Mouse (Mus musculus) liver, embryonic 15.5 days (tissue): Measurements from ENCODE around the gene Sf3a3. TPM values are rescaled to one million over a fixed set of nuclear protein-coding genes. Genes with fewer than 3 reads are reported as not detected.

ENCODE experiments used
- ATAC-seq: fragments of 200-750 bp; cut with Nextera tagmentation; 2 replicates; pipeline ENCODE4 v1.8.0; 2017; ENCODE audit warnings: moderate number of reproducible peaks, mild to moderate bottlenecking, moderate library complexity; ENCODE audit not compliant: insufficient read depth
- H3K27ac ChIP-seq: fragments of 300-500 bp; sonication (generic); replicated peaks from 2 replicates; pipeline ENCODE4 v1.5.1; 2015; ENCODE audit warnings: mild to moderate bottlenecking, inconsistent platforms
- H3K27me3 ChIP-seq: fragments of 300-500 bp; sonication (generic); 2 replicates; pipeline ENCODE4 v1.6.1; 2015; ENCODE audit warnings: mild to moderate bottlenecking, inconsistent platforms
- H3K36me3 ChIP-seq: fragments of 300-500 bp; sonication (generic); replicated peaks from 2 replicates; pipeline ENCODE4 v1.6.1; 2015; ENCODE audit warnings: moderate library complexity, mild to moderate bottlenecking, inconsistent platforms
- H3K4me1 ChIP-seq: fragments of 300-500 bp; sonication (generic); replicated peaks from 2 replicates; pipeline ENCODE4 v1.6.1; 2015; ENCODE audit warnings: inconsistent platforms
- H3K4me2 ChIP-seq: fragments of 300-500 bp; sonication (generic); 2 replicates; pipeline ENCODE4 v1.6.1; 2015; ENCODE audit warnings: moderate library complexity, mild to moderate bottlenecking, inconsistent platforms
- H3K4me3 ChIP-seq: fragments of 300-500 bp; sonication (generic); replicated peaks from 2 replicates; pipeline ENCODE4 v1.5.1; 2015; ENCODE audit warnings: mild to moderate bottlenecking, inconsistent platforms
- H3K9ac ChIP-seq: fragments of 300-500 bp; sonication (generic); 2 replicates; pipeline ENCODE4 v1.6.1; 2015; ENCODE audit warnings: moderate library complexity, mild to moderate bottlenecking, inconsistent platforms
- H3K9me3 ChIP-seq: fragments of 300-500 bp; sonication (generic); replicated peaks from 2 replicates; pipeline ENCODE4 v1.6.1; 2016; ENCODE audit warnings: inconsistent platforms
- WGBS: fragments of 180-500 bp; shearing (Covaris S2); methylation state at CpG from one replicate; pipeline ENCODE4 v1.1.7; 2015; ENCODE audit warnings: mixed read lengths; ENCODE audit not compliant: insufficient replicate concordance; 5-methylcytosine and 5-hydroxymethylcytosine counted together
- polyA plus RNA-seq: library from polyadenylated mRNA; unstranded; fragments of >200 nt; fragmentation: Nextera tagmentation; extraction: Ambion mirVana; gene quantifications from 2 replicates; pipeline ENCODE4 v1.2.1, GENCODE M21; 2015

The Sf3a3 gene
- polyA plus RNA-seq, 1 experiment from 2014 or later: 58.2 TPM

GRCm38 (mm10) chr4:124741376-124742343 lies 27.1 kb downstream of the Sf3a3 start, which contains the start of gene Inpp5b:
TSS of gene Inpp5b (plus strand) at chr4:124741850.
- peak within 1 kb of the TSS; percentile 57 for H3K9ac ChIP-seq
- H3K9me3 ChIP-seq: no peaks in the 10 kb centered on the region
- H3K4me2 ChIP-seq: peak within 1 kb of the TSS; percentile 74
- H3K4me3 ChIP-seq: peak within 1 kb of the TSS; percentile 57
- no peak within 1 kb of the TSS for H3K27ac ChIP-seq
- no peaks in the 10 kb centered on the region for H3K27me3 ChIP-seq
- H3K36me3 ChIP-seq: 0 out of 2 replicates have a peak, but pooled peaks cover 3% of the 10 kb centered on the region
- ATAC-seq: peak; percentile 68
- 9% methylated on average over 25 of the region's 25 CpGs for WGBS
- H3K4me1 ChIP-seq: peaks cover 29% of the 10 kb centered on the region

- H3K27me3 ChIP-seq: no peaks in the 10 kb centered on the region
- H3K4me2 ChIP-seq: no peak overlapping the region; the same call in 1 of the 2 replicates
- no peak overlapping the region for H3K9ac ChIP-seq
- no peaks in the 10 kb centered on the region for H3K9me3 ChIP-seq
- 0 out of 2 replicates have a peak, but pooled peaks cover 3% of the 10 kb centered on the region for H3K36me3 ChIP-seq
- H3K4me1 ChIP-seq: peaks cover 31% of the 10 kb centered on the region
- WGBS: 77% methylated on average over 11 of the region's 11 CpGs
- no peak for ATAC-seq
- 0 out of 2 replicates have a peak overlapping the region, but pooled peaks have one; percentile 57 for H3K4me3 ChIP-seq
- no peak overlapping the region for H3K27ac ChIP-seq
Observed at GRCm38 (mm10) chr4:124742839-124743238, 28.3 kb downstream of the Sf3a3 start.

GRCm38 (mm10) chr4:124746577-124746976 lies 32.0 kb downstream of the Sf3a3 start:
- Histone ChIP-seq H3K9ac (no peak overlapping the region), H3K4me1 (peaks cover 50% of the 10 kb centered on the region), H3K36me3 (0 out of 2 replicates have a peak, but pooled peaks cover 3% of the 10 kb centered on the region), H3K27me3 (no peaks in the 10 kb centered on the region), H3K4me3 (no peak overlapping the region), H3K4me2 (no peak overlapping the region), H3K9me3 (no peaks in the 10 kb centered on the region), H3K27ac (no peak overlapping the region)
- ATAC-seq: no peak
- WGBS: 63% methylated on average over 7 of the region's 7 CpGs

GRCm38 (mm10) chr4:124747851-124748250 lies 33.3 kb downstream of the Sf3a3 start:
- Histone ChIP-seq H3K27me3 (no peaks in the 10 kb centered on the region), H3K4me3 (no peak overlapping the region), H3K9ac (no peak overlapping the region), H3K4me1 (peaks cover 48% of the 10 kb centered on the region), H3K27ac (0 out of 2 replicates have a peak overlapping the region, but pooled peaks have one; percentile 35), H3K36me3 (0 out of 2 replicates have a peak, but pooled peaks cover 3% of the 10 kb centered on the region), H3K9me3 (no peaks in the 10 kb centered on the region), H3K4me2 (no peak overlapping the region)
- 56% methylated on average over 4 of the region's 4 CpGs for WGBS
- no peak for ATAC-seq

GRCm38 (mm10) chr4:124751300-124752250 lies 37.0 kb downstream of the Sf3a3 start:
- peak overlapping the region; percentile 95 for H3K27ac ChIP-seq
- peak; percentile 96 for ATAC-seq

GRCm38 (mm10) chr4:124752281-124753199 lies 38.0 kb downstream of the Sf3a3 start:
- Histone ChIP-seq H3K4me3 (peak overlapping the region; percentile 83), H3K9me3 (no peaks in the 10 kb centered on the region), H3K36me3 (peaks cover 11% of the 10 kb centered on the region; the same call in 1 of the 2 replicates), H3K27me3 (no peaks in the 10 kb centered on the region), H3K27ac (peak overlapping the region; percentile 95), H3K4me1 (peaks cover 84% of the 10 kb centered on the region), H3K9ac (peak overlapping the region; percentile 90), H3K4me2 (peak overlapping the region; percentile 89)
- 2% methylated on average over 15 of the region's 15 CpGs for WGBS
- ATAC-seq: peak; percentile 62

More at GRCm38 (mm10) chr4:124751300-124752250, 37.0 kb downstream of the Sf3a3 start:
- WGBS: under 1% methylated on average over 75 of the region's 75 CpGs
- H3K9ac ChIP-seq: peak overlapping the region; percentile 90
- H3K4me3 ChIP-seq: peak overlapping the region; percentile 83
- no peaks in the 10 kb centered on the region for H3K9me3 ChIP-seq
- H3K36me3 ChIP-seq: 0 out of 2 replicates have a peak, but pooled peaks cover 4% of the 10 kb centered on the region
- peak overlapping the region; percentile 89 for H3K4me2 ChIP-seq
- peaks cover 83% of the 10 kb centered on the region for H3K4me1 ChIP-seq
- no peaks in the 10 kb centered on the region for H3K27me3 ChIP-seq

GRCm38 (mm10) chr4:124755526-124755925 lies 41.0 kb downstream of the Sf3a3 start:
- Histone ChIP-seq H3K9me3 (no peaks in the 10 kb centered on the region), H3K4me1 (peaks cover 89% of the 10 kb centered on the region), H3K27me3 (no peaks in the 10 kb centered on the region), H3K9ac (no peak overlapping the region), H3K27ac (peak overlapping the region; percentile 48; the same call in 1 of the 2 replicates), H3K4me2 (no peak overlapping the region), H3K36me3 (peaks cover 26% of the 10 kb centered on the region), H3K4me3 (no peak overlapping the region)
- no peak for ATAC-seq
- WGBS: 42% methylated on average over 7 of the region's 7 CpGs

- Histone ChIP-seq H3K27ac (0 out of 2 replicates have a peak overlapping the region, but pooled peaks have one; percentile 24), H3K9ac (no peak overlapping the region), H3K9me3 (no peaks in the 10 kb centered on the region), H3K36me3 (peaks cover 27% of the 10 kb centered on the region), H3K4me3 (no peak overlapping the region), H3K27me3 (no peaks in the 10 kb centered on the region), H3K4me1 (peaks cover 65% of the 10 kb centered on the region), H3K4me2 (no peak overlapping the region)
- 18% methylated on average over 7 of the region's 7 CpGs for WGBS
- ATAC-seq: peak; percentile 47; the same call in 1 of the 2 replicates
Observed at GRCm38 (mm10) chr4:124759305-124759811, 44.8 kb downstream of the Sf3a3 start.

GRCm38 (mm10) chr4:124761201-124761600 lies 46.6 kb downstream of the Sf3a3 start:
- Histone ChIP-seq H3K27me3 (no peaks in the 10 kb centered on the region), H3K4me3 (no peak overlapping the region), H3K9ac (no peak overlapping the region), H3K36me3 (peaks cover 24% of the 10 kb centered on the region), H3K27ac (no peak overlapping the region), H3K4me2 (no peak overlapping the region), H3K9me3 (no peaks in the 10 kb centered on the region), H3K4me1 (peaks cover 63% of the 10 kb centered on the region)
- 45% methylated on average over 1 of the region's 1 CpGs for WGBS
- no peak for ATAC-seq
